Mouse (Mus musculus) kidney, postnatal 14 days (tissue): ENCODE measurements around the gene Daxx.
"Not testable (repeated sequence)": the region's sequence is repeated elsewhere in the genome, so short reads cannot be mapped to it uniquely, and the experiment has no call there.

Experiments
- DNase-seq: peaks from one replicate; pipeline ENCODE4 v3.0.0; 2022; ENCODE audit warnings: mixed read lengths

Gene Daxx

GRCm38 (mm10) chr17:33909077-33909868, at the start of gene Daxx:
Gene Daxx, plus strand, starts transcription at chr17:33909414.
- DNase-seq, result peak; percentile 100

- peak; percentile 58 for DNase-seq
These were observed 43.7 kb upstream of the Daxx start for GRCm38 (mm10) chr17:33865330-33866030.

GRCm38 (mm10) chr17:33873537-33873936, 35.7 kb upstream of the Daxx start, which contains the start of gene Gm7029:
Gene Gm7029, plus strand, starts transcription at chr17:33873837.
- DNase-seq, result not testable (repeated sequence)

- no peak for DNase-seq
These were observed 34.8 kb upstream of the Daxx start for GRCm38 (mm10) chr17:33874411-33874810.

GRCm38 (mm10) chr17:33875797-33876196, 33.4 kb upstream of the Daxx start:
- peak; percentile 29 for DNase-seq

GRCm38 (mm10) chr17:33884320-33884719, 24.9 kb upstream of the Daxx start:
- not testable (repeated sequence) for DNase-seq

- peak; percentile 34 for DNase-seq
These were observed 21.4 kb upstream of the Daxx start for GRCm38 (mm10) chr17:33887802-33888201.

- not testable (repeated sequence) for DNase-seq
These were observed 21.0 kb upstream of the Daxx start for GRCm38 (mm10) chr17:33888230-33888629.

GRCm38 (mm10) chr17:33889941-33890532, 19.2 kb upstream of the Daxx start:
- DNase-seq, result not testable (repeated sequence)

GRCm38 (mm10) chr17:33890533-33891059, 18.6 kb upstream of the Daxx start, which contains the start of gene Kifc1:
Gene Kifc1, minus strand, starts transcription at chr17:33890661.
- DNase-seq, result peak; percentile 100

GRCm38 (mm10) chr17:33891357-33891756, 17.9 kb upstream of the Daxx start:
- no peak for DNase-seq

- not testable (repeated sequence) for DNase-seq
These were observed 17.3 kb upstream of the Daxx start for GRCm38 (mm10) chr17:33891892-33892291.

- no peak for DNase-seq
These were observed 16.8 kb upstream of the Daxx start for GRCm38 (mm10) chr17:33892429-33892828.

- not testable (repeated sequence) for DNase-seq
These were observed 16.2 kb upstream of the Daxx start for GRCm38 (mm10) chr17:33893011-33893410.

- no peak for DNase-seq
These were observed 12.0 kb upstream of the Daxx start for GRCm38 (mm10) chr17:33897114-33897794.

- not testable (repeated sequence) for DNase-seq
These were observed 11.0 kb upstream of the Daxx start for GRCm38 (mm10) chr17:33898193-33898592.

GRCm38 (mm10) chr17:33899642-33900041, 9.6 kb upstream of the Daxx start:
- no peak for DNase-seq

GRCm38 (mm10) chr17:33900281-33900988, 8.8 kb upstream of the Daxx start:
- no peak for DNase-seq

- DNase-seq, result no peak
These were observed 8.3 kb upstream of the Daxx start for GRCm38 (mm10) chr17:33900989-33901314.

GRCm38 (mm10) chr17:33901653-33902052, 7.6 kb upstream of the Daxx start:
- no peak for DNase-seq

- no peak for DNase-seq
These were observed 7.1 kb upstream of the Daxx start for GRCm38 (mm10) chr17:33902079-33902478.

GRCm38 (mm10) chr17:33902491-33902890, 6.7 kb upstream of the Daxx start:
- DNase-seq, result no peak
